Mouse (Mus musculus) intestine, embryonic 15.5 days (tissue): ENCODE data around the gene Shd. TPM values are rescaled to one million over a fixed set of nuclear protein-coding genes. Genes with fewer than 3 reads are reported as not detected.

Experiments
- ATAC-seq: fragments of 200-750 bp; cut with Nextera tagmentation; 2 replicates; pipeline ENCODE4 v1.8.0; 2017; ENCODE audit warnings: moderate TSS enrichment, moderate library complexity
- H3K27ac ChIP-seq: fragments of 300-500 bp; sonication (generic); 2 replicates; pipeline ENCODE4 v1.5.1; 2015; ENCODE audit warnings: mild to moderate bottlenecking, inconsistent platforms
- H3K27me3 ChIP-seq: fragments of 300-500 bp; sonication (generic); replicated peaks from 2 replicates; pipeline ENCODE4 v1.6.1; 2015; ENCODE audit warnings: inconsistent platforms
- H3K36me3 ChIP-seq: fragments of 300-500 bp; sonication (generic); 2 replicates; pipeline ENCODE4 v1.6.1; 2015; ENCODE audit warnings: inconsistent platforms
- H3K4me1 ChIP-seq: fragments of 300-500 bp; sonication (generic); replicated peaks from 2 replicates; pipeline ENCODE4 v1.6.1; 2015; ENCODE audit warnings: inconsistent platforms
- H3K4me2 ChIP-seq: fragments of 300-500 bp; sonication (generic); replicated peaks from 2 replicates; pipeline ENCODE4 v1.6.1; 2015; ENCODE audit warnings: mild to moderate bottlenecking, inconsistent platforms
- H3K4me3 ChIP-seq: fragments of 300-500 bp; sonication (generic); replicated peaks from 2 replicates; pipeline ENCODE4 v1.5.1; 2015; ENCODE audit warnings: inconsistent platforms
- H3K9ac ChIP-seq: fragments of 300-500 bp; sonication (generic); 2 replicates; pipeline ENCODE4 v1.6.1; 2015; ENCODE audit warnings: inconsistent platforms
- H3K9me3 ChIP-seq: fragments of 300-500 bp; sonication (generic); 2 replicates; pipeline ENCODE4 v1.6.1; 2016; ENCODE audit warnings: inconsistent platforms
- WGBS: fragments of 180-500 bp; shearing (Covaris S2); methylation state at CpG from one replicate; pipeline ENCODE4 v1.1.7; 2015; 5-methylcytosine and 5-hydroxymethylcytosine counted together
- polyA plus RNA-seq: library from polyadenylated mRNA; unstranded; fragments of >200 nt; fragmentation: Nextera tagmentation; extraction: Ambion mirVana; gene quantifications from 2 replicates; pipeline ENCODE4 v1.2.1, GENCODE M21; 2015

Gene Shd
- polyA plus RNA-seq, 1 experiment from 2014 or later, result 9.4 TPM

DNA sequence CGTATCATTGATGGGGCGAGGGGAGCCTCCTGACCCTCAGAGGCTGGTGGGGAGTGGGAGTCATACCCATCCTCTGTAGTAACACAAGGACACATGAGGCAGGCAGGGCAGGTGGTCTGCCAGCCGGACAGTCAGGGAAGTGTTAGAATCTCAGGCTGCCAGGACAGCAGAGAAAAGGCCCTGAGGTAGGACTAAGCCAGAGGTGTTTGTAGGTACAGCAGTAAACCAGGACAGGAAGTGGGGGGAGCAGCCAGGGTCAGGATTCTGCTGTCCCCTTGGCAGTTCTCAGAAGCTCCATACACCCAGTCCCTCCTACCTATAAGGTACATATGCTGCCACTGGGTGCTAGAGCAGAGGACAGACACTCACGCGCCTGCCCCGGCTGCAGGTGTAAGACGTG lies 8.6 kb upstream of the Shd start:
- no peak for ATAC-seq
- no peak overlapping the region for H3K9ac ChIP-seq
- H3K4me1 ChIP-seq, result peaks cover 25% of the 10 kb centered on the region
- no peak overlapping the region for H3K4me2 ChIP-seq
- H3K9me3 ChIP-seq, result no peaks in the 10 kb centered on the region
- H3K4me3 ChIP-seq, result no peak overlapping the region
- peaks cover 28% of the 10 kb centered on the region for H3K36me3 ChIP-seq
- H3K27ac ChIP-seq, result no peak overlapping the region
- 96% methylated on average over 7 of the region's 7 CpGs for WGBS
- no peaks in the 10 kb centered on the region for H3K27me3 ChIP-seq

DNA sequence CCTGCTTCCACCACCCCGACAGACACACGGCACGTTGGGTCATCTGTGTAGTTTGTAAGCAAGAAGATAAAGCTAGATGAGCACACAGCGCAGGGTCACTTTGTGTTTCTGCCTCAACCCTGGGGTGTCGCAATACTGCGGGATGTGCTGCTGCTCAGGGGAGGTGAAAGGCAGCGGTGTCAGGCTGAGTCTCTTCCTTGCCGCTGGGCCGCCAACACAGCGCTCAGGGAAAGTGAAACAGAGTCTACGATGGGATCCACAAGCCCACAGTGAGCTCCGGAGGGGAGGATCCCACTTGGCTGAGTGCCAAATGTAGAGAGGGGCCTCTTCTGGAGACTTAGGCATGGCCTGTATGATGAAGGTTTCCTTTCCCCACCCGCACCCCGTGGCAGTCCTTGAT lies 7.1 kb upstream of the Shd start:
- Histone ChIP-seq H3K27ac (0 out of 2 replicates have a peak overlapping the region, but pooled peaks have one; percentile 13), H3K9me3 (no peaks in the 10 kb centered on the region), H3K4me2 (no peak overlapping the region), H3K9ac (no peak overlapping the region), H3K27me3 (no peaks in the 10 kb centered on the region), H3K4me3 (no peak overlapping the region), H3K4me1 (peaks cover 14% of the 10 kb centered on the region), H3K36me3 (peaks cover 36% of the 10 kb centered on the region)
- ATAC-seq, result no peak
- 64% methylated on average over 14 of the region's 14 CpGs for WGBS

DNA sequence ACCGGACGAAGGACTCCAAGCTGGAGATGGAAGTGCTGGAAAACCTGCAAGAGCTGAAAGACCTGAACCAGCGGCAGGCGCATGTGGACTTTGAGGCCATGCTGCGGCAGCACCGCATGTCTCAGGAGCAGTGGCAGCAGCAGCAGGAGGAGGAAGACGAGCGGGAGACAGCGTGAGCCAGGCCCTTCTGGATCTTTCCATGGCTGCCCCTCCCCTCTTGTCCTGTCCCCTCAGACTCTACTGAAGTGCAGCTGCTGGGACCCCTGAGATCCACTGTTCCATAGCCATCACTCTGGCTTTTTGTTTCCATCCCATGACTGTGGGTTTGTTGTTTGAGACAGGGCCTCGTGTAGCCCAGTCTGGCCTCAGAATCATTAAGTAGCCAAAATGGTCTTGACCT lies 5.8 kb upstream of the Shd start:
- no peak overlapping the region for H3K4me2 ChIP-seq
- no peak for ATAC-seq

DNA sequence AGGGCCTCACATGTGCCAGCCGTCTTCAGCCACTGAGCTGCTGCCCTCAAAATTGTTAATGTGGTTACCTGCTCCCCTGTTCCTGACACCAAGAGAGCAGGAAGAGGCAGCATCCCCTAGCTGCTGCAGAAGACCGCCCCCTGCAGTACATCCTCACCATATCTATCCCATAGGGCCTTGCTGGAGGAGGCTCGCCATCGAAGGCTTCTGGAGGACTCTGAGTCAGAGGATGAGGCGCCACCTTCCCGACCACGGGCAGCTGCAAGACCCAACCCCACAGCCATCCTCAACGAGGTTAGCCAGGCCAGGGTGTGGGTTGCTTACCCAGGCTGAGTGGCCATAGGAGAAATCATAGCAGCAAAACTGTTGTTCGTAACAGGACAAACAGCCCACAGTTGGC lies 5.3 kb upstream of the Shd start:
- Histone ChIP-seq H3K4me3 (no peak overlapping the region), H3K4me1 (peaks cover 6% of the 10 kb centered on the region; the same call in 1 of the 2 replicates), H3K27me3 (0 out of 2 replicates have a peak, but pooled peaks cover 4% of the 10 kb centered on the region), H3K9me3 (no peaks in the 10 kb centered on the region), H3K9ac (no peak overlapping the region), H3K36me3 (peaks cover 36% of the 10 kb centered on the region), H3K4me2 (no peak overlapping the region), H3K27ac (no peak overlapping the region)
- 82% methylated on average over 9 of the region's 9 CpGs for WGBS
- no peak for ATAC-seq

More for the DNA sequence above, 5.8 kb upstream of the Shd start:
- H3K4me1 ChIP-seq, result peaks cover 9% of the 10 kb centered on the region; the same call in 1 of the 2 replicates
- no peak overlapping the region for H3K27ac ChIP-seq
- H3K4me3 ChIP-seq, result no peak overlapping the region
- peaks cover 36% of the 10 kb centered on the region for H3K36me3 ChIP-seq
- no peaks in the 10 kb centered on the region for H3K9me3 ChIP-seq
- no peak overlapping the region for H3K9ac ChIP-seq
- H3K27me3 ChIP-seq, result no peaks in the 10 kb centered on the region
- WGBS, result 95% methylated on average over 10 of the region's 10 CpGs

DNA sequence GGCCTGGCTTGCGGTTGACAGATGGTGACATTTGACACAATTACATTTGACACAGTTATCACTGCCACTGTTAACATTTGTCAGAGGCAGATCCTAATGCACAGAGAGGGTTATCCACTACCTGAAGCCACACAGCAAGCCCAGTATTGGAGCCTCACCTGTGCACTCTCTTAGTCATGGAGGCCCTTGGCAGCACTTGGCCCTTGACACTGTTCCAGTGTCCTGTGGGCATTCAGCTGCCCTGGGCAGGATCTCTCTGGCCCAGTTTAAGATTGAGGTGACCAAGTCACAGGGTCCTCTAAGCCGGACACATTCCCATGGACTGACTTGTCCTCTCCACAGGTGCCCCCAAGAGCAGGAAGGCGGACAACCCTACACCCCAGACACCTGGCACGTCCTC lies 3.1 kb upstream of the Shd start:
- Histone ChIP-seq H3K27me3 (peaks cover 18% of the 10 kb centered on the region; the same call in 1 of the 2 replicates), H3K27ac (no peak overlapping the region), H3K4me2 (no peak overlapping the region), H3K9me3 (no peaks in the 10 kb centered on the region), H3K9ac (no peak overlapping the region), H3K4me1 (peaks cover 14% of the 10 kb centered on the region), H3K4me3 (no peak overlapping the region), H3K36me3 (peaks cover 24% of the 10 kb centered on the region)
- WGBS, result 96% methylated on average over 4 of the region's 4 CpGs
- no peak for ATAC-seq

DNA sequence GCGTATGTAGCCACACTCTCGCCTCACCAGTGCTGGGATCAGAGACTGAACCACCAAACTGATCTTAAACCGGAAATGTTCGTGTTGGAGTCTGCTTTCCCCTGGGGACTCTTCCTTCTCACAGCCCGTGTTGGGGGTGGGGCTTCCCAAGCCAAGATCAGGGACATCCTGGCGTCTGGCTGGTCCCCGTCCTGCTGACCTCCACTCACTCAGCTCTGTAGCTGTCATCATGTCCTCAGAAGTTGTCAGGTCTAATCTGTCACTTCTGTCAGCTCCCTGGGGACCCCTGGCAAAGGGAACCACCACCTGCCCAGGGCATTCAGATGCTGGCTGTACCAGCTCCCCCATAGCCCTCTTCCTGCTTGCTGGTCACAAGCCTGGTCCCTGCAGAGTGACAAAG lies 2.1 kb upstream of the Shd start:
- H3K4me2 ChIP-seq, result no peak overlapping the region
- no peaks in the 10 kb centered on the region for H3K9me3 ChIP-seq
- ATAC-seq, result no peak
- WGBS, result 65% methylated on average over 7 of the region's 7 CpGs
- no peak overlapping the region for H3K27ac ChIP-seq
- H3K4me3 ChIP-seq, result no peak overlapping the region
- no peak overlapping the region for H3K9ac ChIP-seq
- H3K4me1 ChIP-seq, result peaks cover 11% of the 10 kb centered on the region
- H3K27me3 ChIP-seq, result peaks cover 18% of the 10 kb centered on the region; the same call in 1 of the 2 replicates
- H3K36me3 ChIP-seq, result peaks cover 22% of the 10 kb centered on the region

DNA sequence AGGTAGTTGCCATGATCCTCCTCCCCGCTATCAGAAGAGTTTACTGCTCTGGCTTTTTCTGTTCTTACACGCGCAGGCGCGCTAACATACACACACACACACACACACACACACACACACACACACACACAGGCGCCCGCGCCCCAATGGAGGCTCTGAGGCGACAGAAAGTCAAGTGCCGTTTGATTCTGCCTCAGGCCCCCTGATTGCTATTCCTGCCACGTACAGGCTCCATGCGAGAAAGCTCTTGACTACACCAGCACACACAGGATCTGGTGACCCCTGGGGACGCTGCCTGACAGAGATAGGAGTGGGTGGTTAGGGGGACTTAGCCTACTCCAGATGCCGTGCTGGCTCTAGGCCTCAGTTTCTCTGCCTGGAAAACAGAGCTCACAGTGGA lies 707 bp upstream of the Shd start:
- Histone ChIP-seq H3K27me3 (peaks cover 18% of the 10 kb centered on the region; the same call in 1 of the 2 replicates), H3K4me3 (no peak overlapping the region), H3K9me3 (no peaks in the 10 kb centered on the region), H3K36me3 (peaks cover 19% of the 10 kb centered on the region), H3K4me1 (peaks cover 9% of the 10 kb centered on the region), H3K9ac (no peak overlapping the region), H3K27ac (no peak overlapping the region), H3K4me2 (peak overlapping the region; percentile 86; the same call in 1 of the 2 replicates)
- no peak for ATAC-seq
- WGBS, result 45% methylated on average over 14 of the region's 14 CpGs

DNA sequence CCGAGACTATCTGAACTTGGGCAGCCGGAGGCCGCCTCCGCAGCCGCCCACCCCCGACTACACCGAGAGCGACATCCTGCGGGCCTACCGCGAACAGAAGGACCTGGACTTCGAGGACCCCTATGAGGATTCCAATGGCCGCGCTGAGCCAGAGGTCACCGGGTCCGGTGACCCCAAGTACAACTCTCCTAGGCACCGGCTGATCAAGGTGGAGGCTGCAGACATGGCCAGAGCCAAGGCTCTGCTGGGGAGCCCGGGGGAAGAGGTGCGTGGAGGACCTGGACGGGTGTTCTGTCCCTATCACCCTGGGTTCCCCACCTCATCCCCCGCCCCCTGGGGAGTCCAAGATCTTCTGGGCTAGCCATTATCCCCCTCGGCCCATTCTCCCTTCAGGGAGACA lies 1.2 kb downstream of the Shd start:
- 40% methylated on average over 22 of the region's 22 CpGs for WGBS
- Histone ChIP-seq H3K36me3 (peaks cover 9% of the 10 kb centered on the region), H3K27me3 (peaks cover 18% of the 10 kb centered on the region; the same call in 1 of the 2 replicates), H3K4me3 (peak overlapping the region; percentile 45; the same call in 1 of the 2 replicates), H3K27ac (no peak overlapping the region), H3K9me3 (no peaks in the 10 kb centered on the region), H3K9ac (no peak overlapping the region), H3K4me2 (peak overlapping the region; percentile 86; the same call in 1 of the 2 replicates), H3K4me1 (peaks cover 15% of the 10 kb centered on the region)
- no peak for ATAC-seq

DNA sequence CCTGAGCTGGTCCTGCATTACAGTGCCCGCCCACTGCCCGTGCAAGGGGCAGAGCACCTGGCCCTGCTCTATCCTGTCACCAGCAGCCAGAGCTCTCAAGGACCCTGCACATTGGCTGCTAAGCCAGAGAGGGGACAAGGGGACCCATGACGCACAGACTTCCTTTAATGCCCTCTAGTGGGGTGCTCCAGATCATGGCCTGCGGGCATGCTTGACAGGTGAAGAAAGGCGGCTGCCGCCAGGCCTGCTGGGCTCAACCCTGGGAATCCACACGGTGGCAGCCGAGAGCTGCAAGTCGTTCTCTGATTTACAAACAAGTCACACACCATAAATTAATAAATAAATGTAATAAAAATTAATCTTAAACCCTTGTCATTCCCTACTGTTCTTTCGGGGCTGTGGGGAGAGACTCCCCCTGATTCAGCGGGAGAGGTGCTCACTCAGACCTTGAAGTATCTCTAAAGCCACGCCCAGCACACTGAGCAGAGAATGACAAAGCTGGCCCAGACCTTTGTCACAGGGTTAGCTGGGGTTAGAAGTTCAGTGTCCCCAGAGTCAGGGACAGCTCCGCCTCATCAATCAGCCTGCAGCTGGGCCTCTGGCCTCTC lies 6.1 kb downstream of the Shd start:
- Histone ChIP-seq H3K4me2 (peak overlapping the region; percentile 33; the same call in 1 of the 2 replicates), H3K9ac (no peak overlapping the region), H3K9me3 (no peaks in the 10 kb centered on the region), H3K36me3 (no peaks in the 10 kb centered on the region), H3K4me1 (peaks cover 13% of the 10 kb centered on the region), H3K27ac (no peak overlapping the region), H3K4me3 (no peak overlapping the region), H3K27me3 (peaks cover 4% of the 10 kb centered on the region; the same call in 1 of the 2 replicates)
- WGBS, result 13% methylated on average over 13 of the region's 13 CpGs
- peak; percentile 90 for ATAC-seq

DNA sequence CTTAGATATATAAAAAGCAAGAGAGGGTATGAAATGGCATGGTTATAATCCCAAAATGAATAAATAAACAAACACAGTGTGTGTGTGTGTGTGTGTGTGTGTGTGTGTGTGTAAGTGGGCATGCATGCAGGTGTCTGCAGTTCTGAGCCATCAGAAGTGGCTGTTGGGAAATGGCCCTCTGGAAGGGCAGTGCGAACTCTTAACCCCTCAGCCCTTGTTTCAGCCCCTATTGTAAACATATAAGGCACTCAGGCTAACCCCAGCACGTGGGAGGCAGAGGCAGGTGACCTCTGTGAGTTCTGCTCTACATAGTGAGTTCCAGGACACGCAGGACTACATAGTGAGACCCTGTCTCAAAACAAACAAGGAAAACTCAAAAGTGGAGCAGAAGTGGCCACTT lies 7.0 kb downstream of the Shd start:
- H3K4me1 ChIP-seq, result peaks cover 12% of the 10 kb centered on the region; the same call in 1 of the 2 replicates
- ATAC-seq, result no peak
- no peak overlapping the region for H3K9ac ChIP-seq
- no peaks in the 10 kb centered on the region for H3K9me3 ChIP-seq
- no peak overlapping the region for H3K4me3 ChIP-seq
- WGBS, result 24% methylated on average over 3 of the region's 3 CpGs
- no peak overlapping the region for H3K27ac ChIP-seq
- no peaks in the 10 kb centered on the region for H3K27me3 ChIP-seq
- H3K4me2 ChIP-seq, result no peak overlapping the region
- H3K36me3 ChIP-seq, result no peaks in the 10 kb centered on the region

DNA sequence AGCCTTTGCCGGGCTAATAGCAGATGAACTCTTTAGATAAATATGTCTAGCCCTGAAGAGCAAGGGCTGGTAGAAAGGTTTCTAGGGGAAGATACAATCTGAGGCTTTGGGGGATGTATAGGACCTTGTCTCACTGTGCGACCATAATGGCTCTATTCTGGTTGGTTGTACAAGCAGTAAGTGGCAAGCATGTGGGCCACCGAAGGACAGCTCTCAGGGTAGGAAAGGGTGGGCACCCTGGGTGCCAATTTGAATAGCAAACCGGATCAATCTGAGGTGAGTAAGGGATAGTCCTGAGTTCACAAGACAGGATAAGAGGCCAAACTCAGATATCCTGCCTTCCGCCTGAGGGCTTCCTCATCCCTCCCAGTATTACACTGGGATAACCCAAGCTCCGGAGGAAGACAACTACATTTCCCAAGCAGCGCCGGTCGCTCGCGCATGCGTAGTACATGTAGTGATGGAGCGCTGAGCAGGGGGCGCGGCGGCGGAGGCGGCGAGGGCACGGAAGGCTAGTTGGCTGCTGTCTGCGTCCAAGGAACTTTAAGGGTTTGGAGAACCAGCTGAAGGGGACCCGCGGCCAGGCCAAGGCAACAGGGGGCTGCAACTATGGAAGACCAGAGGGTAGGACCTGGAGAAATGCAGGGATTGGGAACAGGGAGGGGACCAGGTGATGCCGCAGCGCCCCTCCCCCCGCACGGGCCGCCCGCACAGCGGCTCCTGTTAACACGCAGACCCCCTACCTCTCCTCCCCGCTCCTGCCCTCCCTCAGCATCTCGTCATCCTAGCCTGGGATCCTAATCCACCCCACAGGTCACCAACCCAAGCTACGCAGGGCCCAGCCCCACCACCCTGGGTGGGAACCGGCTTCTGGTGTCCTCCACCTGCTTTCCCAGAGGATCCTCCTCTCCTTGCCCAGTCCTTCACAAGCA lies 16.0 kb downstream of the Shd start, which contains the start of gene Fsd1:
TSS of gene Fsd1 (plus strand) at position 480 of the 932 bp plus-strand sequence.
- WGBS, result 9% methylated on average over 32 of the region's 35 CpGs
- Histone ChIP-seq H3K9me3 (no peaks in the 10 kb centered on the region), H3K4me1 (peaks cover 9% of the 10 kb centered on the region; the same call in 1 of the 2 replicates), H3K4me3 (peak within 1 kb of the TSS; percentile 45), H3K9ac (peak within 1 kb of the TSS; percentile 33; the same call in 1 of the 2 replicates), H3K36me3 (no peaks in the 10 kb centered on the region), H3K27me3 (no peaks in the 10 kb centered on the region), H3K4me2 (peak within 1 kb of the TSS; percentile 73), H3K27ac (no peak within 1 kb of the TSS)
- peak; percentile 24; the same call in 1 of the 2 replicates for ATAC-seq

DNA sequence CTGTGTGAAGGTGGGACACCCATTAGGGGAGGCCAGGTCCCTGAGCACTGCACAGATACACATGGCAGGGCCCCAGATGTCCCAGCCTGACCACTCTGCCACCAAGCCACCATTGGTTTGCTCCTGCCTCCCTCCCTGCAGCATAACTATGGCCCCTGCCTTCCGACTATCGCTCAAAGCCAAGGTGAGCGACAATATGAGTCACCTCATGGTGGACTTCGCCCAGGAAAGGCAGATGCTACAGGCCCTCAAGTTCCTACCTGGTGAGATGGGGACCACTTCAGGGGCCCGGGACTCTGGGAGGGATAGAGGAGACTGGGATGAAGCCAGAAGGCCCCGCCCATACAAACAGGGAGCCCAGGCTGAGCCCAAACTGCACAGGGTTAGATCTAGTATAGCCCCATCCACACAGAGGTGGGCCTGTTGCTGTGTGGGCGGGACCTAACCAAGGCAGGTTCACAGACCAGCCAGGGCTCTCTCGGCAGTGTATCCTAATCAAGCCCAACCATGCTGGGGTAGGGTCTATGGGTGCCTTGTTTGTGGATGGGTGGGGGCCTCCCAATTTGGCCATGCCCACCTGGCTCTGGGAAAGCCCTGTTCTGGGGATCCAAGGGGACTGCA lies 20.1 kb downstream of the Shd start:
- peaks cover 9% of the 10 kb centered on the region; the same call in 1 of the 2 replicates for H3K4me1 ChIP-seq
- H3K27ac ChIP-seq, result no peak overlapping the region
- no peak overlapping the region for H3K9ac ChIP-seq
- 75% methylated on average over 8 of the region's 8 CpGs for WGBS
- H3K4me2 ChIP-seq, result no peak overlapping the region
- 0 out of 2 replicates have a peak overlapping the region, but pooled peaks have one; percentile 3 for H3K4me3 ChIP-seq
- ATAC-seq, result peak; percentile 63
- no peaks in the 10 kb centered on the region for H3K36me3 ChIP-seq
- H3K27me3 ChIP-seq, result no peaks in the 10 kb centered on the region
- H3K9me3 ChIP-seq, result no peaks in the 10 kb centered on the region
